Mouse (Mus musculus) hindbrain, embryonic 10.5 days (tissue): Measurements from ENCODE around the gene Hfe2. TPM values are rescaled to one million over a fixed set of nuclear protein-coding genes. Genes with fewer than 3 reads are reported as not detected.
"Not testable (repeated sequence)": the region's sequence is repeated elsewhere in the genome, so short reads cannot be mapped to it uniquely, and the experiment has no call there.

Experiments
- DNase-seq: peaks from one replicate; pipeline ENCODE4 v3.0.0-alpha.2; 2017; ENCODE audit warnings: low spot score
- H3K27ac ChIP-seq: fragments of 300-500 bp; sonication (generic); 2 replicates; pipeline ENCODE4 v1.5.1; 2016; ENCODE audit warnings: mild to moderate bottlenecking, moderate library complexity
- H3K27me3 ChIP-seq: fragments of 300-500 bp; sonication (generic); 2 replicates; pipeline ENCODE4 v1.6.1; 2016; ENCODE audit warnings: mild to moderate bottlenecking; ENCODE audit not compliant: poor library complexity, insufficient read depth, severe bottlenecking
- H3K36me3 ChIP-seq: fragments of 300-500 bp; sonication (generic); 2 replicates; pipeline ENCODE4 v1.6.1; 2016; ENCODE audit warnings: mild to moderate bottlenecking, moderate library complexity
- H3K4me1 ChIP-seq: fragments of 300-500 bp; sonication (generic); replicated peaks from 2 replicates; pipeline ENCODE4 v1.6.1; 2016; ENCODE audit warnings: mild to moderate bottlenecking
- H3K4me3 ChIP-seq: fragments of 300-500 bp; sonication (generic); 2 replicates; pipeline ENCODE4 v1.5.1; 2016; ENCODE audit warnings: mild to moderate bottlenecking, moderate library complexity
- H3K9me3 ChIP-seq: fragments of 300-500 bp; sonication (generic); 2 replicates; pipeline ENCODE4 v1.6.1; 2016; ENCODE audit warnings: mild to moderate bottlenecking, moderate library complexity
- WGBS: fragments of 180-500 bp; shearing (Covaris S2); methylation state at CpG from one replicate; pipeline ENCODE4 v1.1.7; 2016; 5-methylcytosine and 5-hydroxymethylcytosine counted together
- polyA plus RNA-seq: library from polyadenylated mRNA; unstranded; fragments of >200 nt; fragmentation: Nextera tagmentation; extraction: Ambion mirVana; gene quantifications from 2 replicates; pipeline ENCODE4 v1.2.1, GENCODE M21; 2016

Hfe2 gene
- polyA plus RNA-seq, 1 experiment from 2014 or later = 0.89 TPM

DNA sequence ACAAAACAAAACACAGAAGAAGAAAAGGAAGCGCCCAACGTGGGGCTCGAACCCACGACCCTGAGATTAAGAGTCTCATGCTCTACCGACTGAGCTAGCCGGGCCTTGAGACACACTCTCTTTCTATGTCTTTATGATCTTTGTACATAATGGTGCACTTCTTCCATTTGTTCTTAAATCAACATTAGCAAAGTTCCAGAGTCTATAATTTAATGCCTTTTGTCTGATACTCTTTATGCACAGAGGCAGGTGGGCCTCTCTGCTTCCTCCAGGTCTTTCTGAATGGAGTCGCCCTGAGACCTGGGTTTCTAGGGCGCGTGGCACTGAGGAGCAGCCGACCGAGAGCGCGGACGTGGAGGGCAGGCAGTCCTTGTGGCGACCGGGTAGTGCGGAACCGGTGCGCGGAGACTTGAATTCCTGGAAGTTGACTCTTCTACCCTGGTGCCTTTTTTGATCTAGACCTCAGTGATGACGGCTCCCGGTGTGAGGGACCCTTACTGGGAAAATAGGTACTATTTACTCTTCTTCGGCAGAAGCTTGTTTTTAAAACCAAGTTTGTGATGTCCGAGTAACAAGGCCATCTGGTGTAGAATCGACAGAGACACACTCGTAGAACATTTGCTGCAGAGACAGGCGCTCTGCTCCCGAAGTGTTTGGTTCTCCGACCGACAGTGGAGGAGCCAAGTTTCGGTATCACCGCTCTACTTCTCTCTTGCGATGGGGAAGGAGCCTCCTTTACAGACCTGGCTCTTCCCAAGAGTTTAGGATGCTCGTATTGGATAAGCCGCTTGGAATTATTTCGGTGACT is 25.3 kb upstream of the Hfe2 start:
- Histone ChIP-seq H3K9me3 (no peaks in the 10 kb centered on the region), H3K27me3 (peaks cover 8% of the 10 kb centered on the region; the same call in 1 of the 2 replicates), H3K4me1 (peaks cover 20% of the 10 kb centered on the region), H3K4me3 (peak overlapping the region; percentile 68), H3K27ac (peak overlapping the region; percentile 86), H3K36me3 (no peaks in the 10 kb centered on the region)
- DNase-seq = peak; percentile 83
- WGBS = under 1% methylated on average over 36 of the region's 36 CpGs

DNA sequence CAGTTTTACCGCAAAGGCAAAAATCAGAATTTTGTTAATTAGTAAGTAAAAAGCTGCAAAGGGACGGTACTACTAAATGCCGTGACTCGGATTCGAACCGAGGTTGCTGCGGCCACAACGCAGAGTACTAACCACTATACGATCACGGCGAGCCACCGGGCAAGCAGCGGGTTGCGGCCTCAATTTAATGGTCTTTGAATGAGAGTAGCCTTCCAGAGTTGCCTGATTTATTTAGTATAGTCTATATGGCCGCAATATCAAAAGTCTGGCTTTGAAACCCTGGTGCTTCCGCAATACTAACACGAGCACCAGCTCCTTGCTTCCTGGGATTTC is 24.7 kb upstream of the Hfe2 start:
- no peaks in the 10 kb centered on the region for H3K36me3 ChIP-seq
- peaks cover 20% of the 10 kb centered on the region for H3K4me1 ChIP-seq
- peaks cover 8% of the 10 kb centered on the region; the same call in 1 of the 2 replicates for H3K27me3 ChIP-seq
- no peaks in the 10 kb centered on the region for H3K9me3 ChIP-seq
- peak; percentile 95 for DNase-seq
- WGBS = under 1% methylated on average over 17 of the region's 17 CpGs
- peak overlapping the region; percentile 86 for H3K27ac ChIP-seq
- peak overlapping the region; percentile 68 for H3K4me3 ChIP-seq

DNA sequence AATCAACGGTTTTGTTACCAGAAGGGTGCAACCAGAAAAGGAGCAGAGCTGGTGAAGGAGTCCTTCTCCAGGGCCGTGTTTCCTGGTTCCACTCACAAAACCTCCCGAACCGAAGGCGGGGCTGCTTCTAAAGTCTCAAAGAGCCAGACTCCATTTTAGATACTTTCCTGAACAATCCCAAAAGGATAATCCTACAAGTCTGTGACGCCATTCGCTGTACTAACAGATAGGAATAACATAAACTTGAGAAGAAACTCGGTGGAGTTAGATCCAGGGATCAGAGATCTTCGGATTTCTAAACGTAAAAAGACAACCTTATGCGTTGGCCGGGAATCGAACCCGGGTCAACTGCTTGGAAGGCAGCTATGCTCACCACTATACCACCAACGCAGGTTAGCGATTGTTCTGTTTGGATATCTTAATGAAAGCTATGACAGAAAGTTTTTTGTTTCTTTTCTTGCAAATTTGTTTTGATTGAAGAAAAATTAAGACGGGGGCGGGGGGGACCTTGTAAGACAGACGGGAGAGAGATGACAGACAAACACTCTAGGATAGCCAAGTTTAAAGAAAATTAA is 24.2 kb upstream of the Hfe2 start:
- H3K27ac ChIP-seq = peak overlapping the region; percentile 82
- DNase-seq = peak; percentile 81
- H3K9me3 ChIP-seq = no peaks in the 10 kb centered on the region
- no peaks in the 10 kb centered on the region for H3K36me3 ChIP-seq
- peaks cover 20% of the 10 kb centered on the region for H3K4me1 ChIP-seq
- WGBS = under 1% methylated on average over 19 of the region's 19 CpGs
- peaks cover 8% of the 10 kb centered on the region; the same call in 1 of the 2 replicates for H3K27me3 ChIP-seq
- H3K4me3 ChIP-seq = peak overlapping the region; percentile 68

DNA sequence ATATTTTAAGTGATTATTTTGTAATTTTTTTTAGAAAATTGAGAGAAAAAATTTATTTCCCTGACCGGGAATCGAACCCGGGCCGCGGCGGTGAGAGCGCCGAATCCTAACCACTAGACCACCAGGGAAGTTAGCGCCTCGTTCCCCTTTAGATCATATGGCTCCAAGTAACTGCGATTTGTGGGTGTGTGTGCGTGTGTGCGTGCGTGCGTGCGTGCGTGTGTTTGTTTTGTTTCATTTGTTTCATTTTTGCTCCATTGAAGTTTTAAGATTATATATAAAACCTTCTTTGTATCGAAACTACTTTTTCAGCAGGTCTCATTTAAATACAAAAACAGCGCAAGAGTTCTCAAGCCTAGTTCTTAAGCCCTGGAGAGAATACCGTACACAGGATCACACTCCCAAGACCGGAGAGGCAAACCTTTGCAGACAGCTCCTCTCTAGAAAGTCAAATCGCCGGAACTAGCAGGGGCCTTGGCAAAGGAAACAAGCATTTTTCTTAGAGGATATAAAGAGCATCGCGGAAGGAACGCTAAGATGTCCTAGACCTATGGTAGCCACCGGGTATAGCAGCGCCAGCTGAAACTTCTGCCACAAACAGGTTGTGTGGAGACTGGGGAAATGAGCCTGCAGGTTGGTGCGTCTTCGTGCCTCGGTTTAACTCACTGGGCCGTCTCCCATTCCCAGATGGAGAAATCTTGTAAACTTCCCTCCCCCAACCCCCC is 23.4 kb upstream of the Hfe2 start:
- Histone ChIP-seq H3K36me3 (no peaks in the 10 kb centered on the region), H3K4me3 (peak overlapping the region; percentile 68), H3K4me1 (peaks cover 20% of the 10 kb centered on the region), H3K27me3 (peaks cover 3% of the 10 kb centered on the region; the same call in 1 of the 2 replicates), H3K27ac (peak overlapping the region; percentile 82), H3K9me3 (no peaks in the 10 kb centered on the region)
- peak; percentile 88 for DNase-seq
- under 1% methylated on average over 32 of the region's 32 CpGs for WGBS

DNA sequence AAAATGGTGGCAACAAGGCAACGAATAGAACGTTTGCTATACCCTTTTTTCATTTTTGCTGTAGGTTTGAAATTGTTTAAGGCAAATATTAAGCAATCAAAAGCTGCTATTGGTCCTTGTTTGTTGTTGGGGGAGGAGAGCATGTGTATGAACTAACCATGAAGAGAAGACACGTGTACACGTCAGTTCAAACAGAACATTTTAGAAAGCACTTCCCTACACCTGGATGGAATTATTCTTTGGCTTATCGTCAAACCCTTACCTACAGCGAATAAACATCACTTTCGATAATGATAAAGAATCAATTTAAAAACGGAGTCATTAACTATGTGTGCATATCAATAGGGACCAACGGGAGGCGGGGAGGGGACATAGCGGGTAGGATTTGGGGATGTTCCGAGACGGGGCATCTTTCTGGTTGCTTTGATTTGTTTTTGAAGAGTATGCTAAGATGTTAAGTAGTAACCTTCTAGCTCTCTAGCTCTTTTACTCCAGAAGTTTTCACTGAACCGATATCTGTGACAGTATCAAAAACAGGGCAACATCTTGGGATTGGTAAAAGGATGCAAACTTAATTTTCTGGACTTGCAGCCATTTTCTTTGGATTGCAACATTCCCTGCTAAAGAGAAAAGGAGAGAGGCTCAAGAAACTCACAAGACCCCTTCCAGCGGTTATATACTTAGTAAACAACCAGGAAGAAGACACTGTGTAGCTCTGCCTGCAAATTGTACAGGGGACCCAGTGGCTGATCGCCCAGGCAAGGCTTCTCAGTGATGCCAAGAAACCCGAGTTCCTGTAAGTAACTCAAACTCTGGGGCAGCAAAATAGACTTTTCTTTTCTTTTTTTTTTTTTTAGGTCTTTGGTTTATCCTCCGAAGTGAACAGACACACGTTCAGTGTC is 22.5 kb upstream of the Hfe2 start:
- peaks cover 11% of the 10 kb centered on the region; the same call in 1 of the 2 replicates for H3K4me1 ChIP-seq
- DNase-seq = peak; percentile 19
- no peaks in the 10 kb centered on the region for H3K27me3 ChIP-seq
- no peaks in the 10 kb centered on the region for H3K36me3 ChIP-seq
- peak overlapping the region; percentile 72 for H3K27ac ChIP-seq
- WGBS = under 1% methylated on average over 19 of the region's 19 CpGs
- H3K9me3 ChIP-seq = no peaks in the 10 kb centered on the region
- H3K4me3 ChIP-seq = peak overlapping the region; percentile 68

DNA sequence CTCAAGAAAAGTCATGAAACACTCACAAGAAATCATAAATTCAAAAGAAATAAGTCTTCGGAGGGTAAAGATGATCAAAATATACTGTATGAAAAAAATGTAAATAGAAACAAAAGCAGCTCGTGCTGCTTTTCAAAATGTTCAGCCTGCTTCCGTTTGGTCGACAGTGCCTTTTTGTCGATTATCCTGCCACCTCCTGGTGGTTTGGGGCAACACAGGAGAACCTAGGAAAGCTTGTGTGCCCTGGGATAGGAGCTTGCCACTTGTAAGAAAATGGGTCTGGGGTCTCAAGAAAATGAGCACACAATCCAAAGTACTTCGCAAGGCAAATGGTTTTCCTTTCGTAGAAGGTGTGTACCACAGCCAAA is 21.9 kb upstream of the Hfe2 start:
- Histone ChIP-seq H3K4me3 (peak overlapping the region; percentile 68), H3K36me3 (no peaks in the 10 kb centered on the region), H3K27me3 (no peaks in the 10 kb centered on the region), H3K4me1 (peaks cover 11% of the 10 kb centered on the region; the same call in 1 of the 2 replicates), H3K27ac (peak overlapping the region; percentile 69), H3K9me3 (no peaks in the 10 kb centered on the region)
- peak; percentile 85 for DNase-seq
- WGBS = under 1% methylated on average over 7 of the region's 7 CpGs

DNA sequence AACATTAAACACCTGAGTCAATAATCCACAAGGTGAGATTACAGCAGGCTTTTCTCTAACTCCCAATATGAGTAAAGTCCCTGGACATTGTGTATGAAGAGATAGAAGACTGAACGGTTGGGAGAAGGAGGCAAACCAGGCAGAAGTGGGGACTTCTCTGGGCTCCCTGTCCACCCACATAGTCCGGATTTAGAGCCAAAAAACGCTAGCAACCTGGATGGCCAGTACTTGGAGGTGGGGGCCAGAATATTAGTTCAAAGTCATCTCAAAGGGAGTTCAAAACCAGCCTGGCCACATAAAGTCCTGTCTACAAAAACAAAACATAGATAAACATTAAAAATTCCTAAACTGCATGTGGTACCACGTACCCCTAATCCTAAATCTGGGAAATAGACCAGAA is 21.0 kb upstream of the Hfe2 start:
- Histone ChIP-seq H3K36me3 (no peaks in the 10 kb centered on the region), H3K4me1 (peaks cover 11% of the 10 kb centered on the region; the same call in 1 of the 2 replicates), H3K27ac (no peak overlapping the region), H3K27me3 (no peaks in the 10 kb centered on the region), H3K4me3 (no peak overlapping the region), H3K9me3 (no peaks in the 10 kb centered on the region)
- WGBS = 69% methylated on average over 4 of the region's 4 CpGs
- no peak for DNase-seq

DNA sequence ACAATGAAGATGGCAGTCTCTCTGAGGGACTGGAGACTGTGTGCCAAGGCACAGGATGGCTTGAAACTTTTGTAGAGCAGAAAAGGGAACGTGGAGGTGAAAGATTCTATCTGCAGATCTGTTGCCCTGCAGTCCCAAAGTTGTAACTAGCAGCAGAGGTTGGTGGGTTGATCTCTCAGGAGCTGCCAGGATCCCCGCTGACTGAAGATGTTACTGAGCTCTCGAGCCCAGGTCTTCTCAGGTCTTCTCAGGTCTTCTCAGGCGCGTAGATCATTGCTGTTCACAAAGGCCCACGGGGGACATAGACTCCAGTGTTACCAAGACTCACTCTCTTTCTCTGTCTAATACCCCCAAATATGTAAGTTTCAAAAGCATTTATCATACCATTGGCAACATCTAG is 20.0 kb upstream of the Hfe2 start:
- peaks cover 11% of the 10 kb centered on the region; the same call in 1 of the 2 replicates for H3K4me1 ChIP-seq
- H3K4me3 ChIP-seq = no peak overlapping the region
- no peak for DNase-seq
- no peaks in the 10 kb centered on the region for H3K9me3 ChIP-seq
- WGBS = 88% methylated on average over 6 of the region's 6 CpGs
- H3K27me3 ChIP-seq = no peaks in the 10 kb centered on the region
- H3K27ac ChIP-seq = no peak overlapping the region
- H3K36me3 ChIP-seq = no peaks in the 10 kb centered on the region

DNA sequence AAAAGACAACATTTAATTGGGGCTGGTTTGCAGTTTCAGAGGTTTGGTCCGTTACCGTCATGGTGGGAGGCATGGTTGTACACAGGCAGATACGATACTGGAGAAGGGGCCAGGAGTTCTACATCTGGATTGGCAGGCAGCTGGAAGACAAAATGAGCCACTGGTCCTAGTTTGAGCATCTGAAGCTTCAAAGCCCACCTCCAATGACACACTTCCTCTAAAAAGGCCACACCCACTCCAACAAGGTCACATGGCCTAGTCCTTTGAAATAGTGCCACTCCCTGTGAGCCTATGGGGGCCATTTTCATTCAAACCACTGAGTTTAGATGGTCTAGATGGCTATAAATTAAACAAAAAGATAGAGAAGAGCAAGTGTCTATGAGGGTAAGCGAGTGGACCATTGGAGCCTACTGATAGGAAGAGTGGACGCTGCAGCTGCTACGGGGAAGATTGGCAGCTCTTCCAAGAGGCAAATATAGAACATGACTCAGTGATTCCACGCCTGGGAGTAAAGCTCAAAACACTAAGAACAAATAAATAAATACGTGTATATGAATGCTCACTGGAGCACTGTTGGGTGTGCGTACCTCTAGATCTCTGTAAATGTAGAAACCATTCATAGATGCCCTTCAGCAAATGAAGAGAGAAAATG is 18.4 kb upstream of the Hfe2 start:
- no peaks in the 10 kb centered on the region for H3K36me3 ChIP-seq
- no peak overlapping the region for H3K27ac ChIP-seq
- DNase-seq = no peak
- no peaks in the 10 kb centered on the region for H3K9me3 ChIP-seq
- 95% methylated on average over 9 of the region's 9 CpGs for WGBS
- H3K4me1 ChIP-seq = peaks cover 11% of the 10 kb centered on the region; the same call in 1 of the 2 replicates
- no peaks in the 10 kb centered on the region for H3K27me3 ChIP-seq
- no peak overlapping the region for H3K4me3 ChIP-seq

DNA sequence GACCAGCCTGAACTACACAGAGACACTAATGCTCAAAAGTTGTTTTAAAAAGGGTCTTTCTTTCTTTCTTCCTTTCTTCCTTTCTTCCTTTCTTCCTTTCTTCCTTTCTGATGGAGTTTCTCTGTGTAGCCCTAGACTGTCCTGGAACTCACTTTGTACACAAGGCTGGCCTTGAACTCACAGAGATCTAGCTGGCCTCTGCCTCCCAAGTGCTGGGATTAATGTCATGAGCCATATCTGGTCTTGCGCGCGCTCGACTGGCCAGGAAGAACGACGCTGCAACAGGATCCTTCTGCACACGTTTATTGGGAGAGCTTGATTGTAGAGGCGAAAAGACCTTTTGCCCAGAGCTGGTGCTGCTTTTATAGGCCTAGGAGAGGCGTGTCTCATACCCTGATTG is 17.0 kb upstream of the Hfe2 start:
- not testable (repeated sequence) for DNase-seq, H3K4me3 ChIP-seq, H3K27me3 ChIP-seq, H3K9me3 ChIP-seq, H3K36me3 ChIP-seq, H3K27ac ChIP-seq, H3K4me1 ChIP-seq
- WGBS = 96% methylated on average over 8 of the region's 9 CpGs

DNA sequence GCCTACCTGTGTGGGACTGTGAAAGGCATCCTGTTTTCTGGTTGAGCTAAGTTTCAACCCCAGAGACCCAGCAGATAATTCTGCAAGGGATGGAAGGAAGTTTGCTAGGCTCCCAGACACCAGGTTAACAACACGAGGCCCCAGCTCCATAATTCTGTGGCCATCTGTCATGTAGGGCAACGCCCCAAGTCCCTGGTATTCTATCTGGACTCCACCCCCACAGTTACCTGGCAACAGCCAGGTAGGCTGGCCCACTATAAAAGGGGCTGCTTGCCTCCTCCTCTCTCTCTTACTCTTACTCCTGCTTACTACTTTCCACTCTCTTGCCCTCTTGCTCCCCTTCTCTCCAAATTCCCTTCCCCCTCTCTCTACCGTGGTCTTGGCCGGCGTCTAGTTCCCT is 4.8 kb upstream of the Hfe2 start:
- Histone ChIP-seq H3K4me3 (no peak overlapping the region), H3K27me3 (peaks cover 6% of the 10 kb centered on the region; the same call in 1 of the 2 replicates), H3K27ac (no peak overlapping the region), H3K9me3 (no peaks in the 10 kb centered on the region), H3K36me3 (no peaks in the 10 kb centered on the region), H3K4me1 (peaks cover 15% of the 10 kb centered on the region; the same call in 1 of the 2 replicates)
- no peak for DNase-seq
- WGBS = 59% methylated on average over 5 of the region's 5 CpGs

DNA sequence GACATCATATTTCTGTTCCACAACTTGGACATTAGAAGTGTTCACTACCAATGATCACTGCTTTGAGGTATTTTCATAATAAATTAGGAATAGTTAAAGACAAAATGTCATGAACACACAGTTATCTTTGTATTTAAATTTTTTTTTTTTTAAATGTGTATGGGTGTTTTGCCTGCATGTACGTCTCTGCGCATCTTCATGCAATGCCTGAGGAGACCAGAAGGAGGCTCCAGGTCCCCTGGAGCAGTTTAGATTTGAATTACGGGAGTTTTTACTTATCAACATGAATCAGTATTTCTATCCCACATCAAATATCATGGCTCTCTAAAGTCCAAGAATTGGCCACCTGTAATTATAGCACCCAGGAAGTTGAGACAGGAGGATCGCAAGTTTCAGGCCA is 2.8 kb upstream of the Hfe2 start:
- WGBS = 62% methylated on average over 4 of the region's 4 CpGs

More for the DNA sequence above, 2.8 kb upstream of the Hfe2 start:
- Histone ChIP-seq H3K9me3 (no peaks in the 10 kb centered on the region), H3K4me3 (no peak overlapping the region), H3K4me1 (peaks cover 29% of the 10 kb centered on the region), H3K36me3 (no peaks in the 10 kb centered on the region), H3K27me3 (peaks cover 26% of the 10 kb centered on the region), H3K27ac (no peak overlapping the region)
- DNase-seq = peak; percentile 29
